Mouse (Mus musculus) 3134 (cell line): ENCODE data around the gene Mgp.
A peak's percentile ranks its signal among the peaks of the same experiment; 100 is the strongest.

Source experiments
- DNase-seq: peaks from one replicate; pipeline ENCODE4 v3.0.0-alpha.2; 2011; ENCODE audit warnings: low spot score; ENCODE audit not compliant: insufficient read length; ENCODE audit errors: extremely low read depth

The Mgp gene

GRCm38 (mm10) chr6:136855183-136855582 is 20.4 kb downstream of the Mgp start:
- DNase-seq, result no peak

DNA sequence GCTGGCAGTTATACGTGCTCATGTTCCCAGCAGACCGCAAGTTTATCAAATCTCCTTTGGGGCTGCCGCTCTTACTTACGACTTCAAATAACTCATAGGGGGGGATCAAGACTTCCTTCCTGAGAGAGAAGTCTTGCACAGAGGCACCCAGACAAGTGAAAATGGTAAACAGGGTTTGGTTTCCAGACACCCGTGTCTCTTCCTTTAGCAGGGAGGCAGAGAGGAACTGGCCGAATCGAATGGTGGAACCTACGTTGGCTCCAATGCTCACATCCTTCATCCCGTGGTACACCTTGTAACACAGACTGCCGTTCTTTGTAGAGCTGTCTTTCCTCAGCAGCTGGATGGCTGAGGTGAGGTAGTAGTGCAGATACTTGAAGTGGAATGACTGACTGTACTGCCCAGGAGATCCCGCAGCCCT is 21.3 kb downstream of the Mgp start:
- no peak for DNase-seq

- no peak for DNase-seq
Observed at GRCm38 (mm10) chr6:136852762-136853161, 22.9 kb downstream of the Mgp start.

- no peak for DNase-seq
Observed at GRCm38 (mm10) chr6:136852348-136852747, 23.3 kb downstream of the Mgp start.

- no peak for DNase-seq
Observed at GRCm38 (mm10) chr6:136850267-136850666, 25.4 kb downstream of the Mgp start.

DNA sequence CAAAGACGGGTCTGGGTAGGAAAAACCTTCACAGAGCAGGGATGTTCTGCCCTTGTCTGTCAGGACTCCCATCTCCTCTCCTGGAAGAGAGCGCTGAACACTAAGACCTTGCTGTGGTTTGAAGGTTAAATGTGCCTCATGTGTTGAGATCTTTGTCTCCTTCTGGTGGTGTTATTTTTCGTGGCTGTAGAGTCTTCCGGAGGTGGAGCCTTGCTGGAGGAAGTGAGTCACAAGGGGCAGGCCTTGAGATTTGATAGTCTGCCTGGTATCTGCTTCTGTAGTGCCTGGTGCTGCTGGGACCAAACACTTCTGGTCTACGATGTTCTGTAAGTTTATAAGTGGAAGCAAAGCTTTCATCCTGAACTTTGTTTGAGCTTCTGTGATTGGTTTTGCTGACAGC is 26.7 kb downstream of the Mgp start:
- no peak for DNase-seq

- no peak for DNase-seq
Observed at GRCm38 (mm10) chr6:136848399-136848798, 27.2 kb downstream of the Mgp start.

- no peak for DNase-seq
Observed at GRCm38 (mm10) chr6:136847790-136848189, 27.8 kb downstream of the Mgp start.

DNA sequence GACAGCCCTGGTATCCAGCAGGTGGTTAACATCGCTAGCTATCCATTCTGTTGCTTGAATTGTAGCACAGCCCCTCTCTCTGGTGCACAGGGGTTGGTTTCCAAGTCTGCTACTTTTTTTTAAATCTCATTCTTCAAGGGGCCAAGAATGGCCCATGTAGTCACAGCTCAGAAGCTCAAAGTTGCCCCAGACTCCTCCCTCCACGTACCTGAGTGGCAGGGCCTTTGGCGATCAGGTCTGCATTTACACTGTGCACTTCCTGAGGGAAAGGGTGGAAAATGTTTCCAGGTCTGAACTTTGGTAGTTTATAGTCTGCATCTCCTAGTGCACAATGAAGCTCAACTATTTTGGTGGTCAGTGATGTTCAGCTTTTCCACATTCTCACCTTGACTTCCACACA is 28.4 kb downstream of the Mgp start:
- no peak for DNase-seq

DNA sequence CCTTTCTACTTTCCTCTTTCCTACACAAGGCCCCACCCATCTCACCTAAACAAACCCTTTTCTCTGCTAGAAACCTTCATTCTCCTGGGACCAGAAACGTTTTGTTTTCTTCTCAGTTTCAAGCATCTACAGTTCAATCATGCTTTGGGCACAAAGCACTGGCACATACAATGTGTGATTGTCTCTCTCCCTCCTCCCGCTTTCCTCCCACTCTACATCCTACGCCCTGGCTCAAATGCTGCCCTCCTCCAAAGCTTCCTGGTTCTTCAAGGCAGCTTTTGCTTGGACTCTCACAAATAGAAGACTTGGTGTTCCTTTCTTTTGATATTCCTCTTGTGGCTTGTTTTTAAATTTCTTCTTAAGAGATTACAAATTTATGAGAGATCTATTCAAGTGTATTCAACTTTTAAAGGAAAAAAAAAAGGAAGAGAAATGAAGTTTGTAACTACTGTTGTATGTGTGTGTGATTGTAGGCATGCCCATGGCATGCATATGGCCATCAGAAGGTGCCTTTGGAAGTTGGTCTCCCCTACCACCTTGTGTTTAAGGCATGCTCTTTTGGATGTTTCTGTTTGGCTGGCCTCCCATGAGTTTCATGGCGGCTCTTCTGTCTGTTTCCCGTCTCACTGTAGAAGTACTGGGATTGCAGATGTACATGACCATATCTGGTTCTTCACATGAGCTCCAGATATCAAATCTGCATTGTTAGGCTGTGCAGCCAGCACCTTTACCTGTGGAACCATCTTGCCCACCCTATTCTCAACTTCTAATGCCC is 29.7 kb downstream of the Mgp start:
- no peak for DNase-seq

DNA sequence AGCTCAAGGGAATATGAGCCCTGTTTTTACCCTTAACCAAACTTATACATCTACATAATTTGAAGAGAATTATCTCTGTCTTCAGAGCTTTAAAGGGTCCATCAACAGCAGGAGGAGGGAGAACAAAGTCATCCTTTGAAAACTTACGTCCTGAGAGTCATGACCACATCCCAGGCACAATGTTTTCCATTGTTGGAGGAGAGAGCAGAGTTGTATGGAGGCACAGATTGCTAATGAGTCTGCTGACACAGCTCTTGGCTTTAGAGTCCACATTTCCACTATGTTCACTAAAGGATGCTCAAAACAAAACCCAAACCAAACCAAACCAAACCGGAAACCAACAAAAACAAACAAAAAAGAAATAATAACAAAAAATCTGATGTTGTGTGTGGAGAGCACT is 30.7 kb downstream of the Mgp start:
- no peak for DNase-seq

- DNase-seq, result no peak
Observed at GRCm38 (mm10) chr6:136837323-136837722, 38.3 kb downstream of the Mgp start.

GRCm38 (mm10) chr6:136835352-136835751 is 40.3 kb downstream of the Mgp start, which contains the start of gene Smco3:
Gene Smco3 (minus strand): TSS chr6:136835452.
- no peak for DNase-seq

- DNase-seq, result no peak
Observed at GRCm38 (mm10) chr6:136831712-136832111, 43.9 kb downstream of the Mgp start.

DNA sequence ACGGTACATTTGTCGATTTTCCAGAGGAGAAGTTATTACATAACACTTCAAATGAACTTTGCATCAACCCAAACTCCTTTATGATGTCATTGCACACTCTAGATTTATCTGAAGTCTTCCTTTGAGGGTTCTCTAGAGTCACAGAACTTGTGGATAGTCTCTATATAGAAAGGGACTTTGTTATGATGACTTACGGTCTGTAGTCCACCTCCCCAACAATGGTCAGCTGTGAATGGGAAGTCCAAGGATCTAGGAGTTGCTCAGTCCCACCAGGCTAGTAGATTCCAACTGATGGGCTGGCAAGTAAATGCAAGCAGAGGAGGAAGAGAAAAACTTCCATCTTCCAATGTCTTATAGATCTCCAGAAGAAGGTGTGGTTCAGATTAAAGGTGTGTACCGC is 46.9 kb downstream of the Mgp start:
- DNase-seq, result no peak

- DNase-seq, result peak; percentile 96
Observed at GRCm38 (mm10) chr6:136827881-136828561, 47.6 kb downstream of the Mgp start, which contains the start of gene Wbp11. Gene Wbp11 (minus strand): TSS chr6:136828233.

- no peak for DNase-seq
Observed at GRCm38 (mm10) chr6:136827516-136827880, 48.1 kb downstream of the Mgp start, which contains the start of gene BC049715. Gene BC049715 (plus strand): TSS chr6:136827626.

DNA sequence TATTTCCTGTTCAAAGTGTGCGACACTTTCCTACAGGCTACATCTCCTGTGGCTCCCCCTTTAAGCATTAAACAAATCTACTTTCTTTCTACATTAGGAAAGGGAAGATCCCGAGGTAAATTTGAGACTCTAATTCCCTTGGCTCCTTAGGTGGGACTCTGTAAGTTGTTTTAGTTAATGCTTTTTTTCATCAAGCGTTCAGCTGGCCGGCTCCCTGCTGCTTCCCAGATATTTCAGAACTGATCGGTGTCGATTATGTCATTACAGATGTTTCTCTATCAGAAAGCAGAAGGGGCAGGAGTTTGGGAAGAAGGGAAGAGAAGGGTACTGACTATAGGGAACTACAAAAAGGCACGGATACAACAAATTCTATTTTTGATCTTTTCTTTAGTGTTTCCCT is 48.5 kb downstream of the Mgp start:
- no peak for DNase-seq

- no peak for DNase-seq
Observed at GRCm38 (mm10) chr6:136824987-136825386, 50.6 kb downstream of the Mgp start.
